31 mouse cellular contexts compared by ENCODE assay signal in genomic region chr14:8251330-8251885, GRCm38 (mm10). TPM values are rescaled to one million over a fixed set of nuclear protein-coding genes. Genes with fewer than 3 reads are reported as not detected.
DNase-seq lines count a peak whose midpoint lies in the region; ATAC-seq and TF ChIP-seq lines count a peak whose summit lies in the region.
"Had no signal": no experiment of that assay in that cellular context is flagged by ENCODE, and none has a peak within 500 bp of the region (broad histone marks: within the 10 kb centered on the region; RNA-seq: fewer than 3 reads in every experiment).

No protein-coding gene starts in this region.

- no peak overlapping the region for H3K4me2 ChIP-seq in hindbrain, embryonic 15.5 days
- H3K4me2 ChIP-seq in hindbrain, embryonic 13.5 days, result no peak overlapping the region
- no peak overlapping the region for H3K4me2 ChIP-seq in liver, postnatal 0 days (ENCODE audit: low read depth, low read length)
- no peak overlapping the region for H3K4me2 ChIP-seq in liver, embryonic 12.5 days
- no peak overlapping the region for H3K4me2 ChIP-seq in neural tube, embryonic 14.5 days (ENCODE audit: low read depth, low read length)
- H3K4me2 ChIP-seq: embryonic facial prominence, embryonic 12.5 days; heart, embryonic 11.5 days; liver, embryonic 13.5 days; midbrain, embryonic 13.5 days had no signal

- no peak overlapping the region for H3K4me3 ChIP-seq in hindbrain, embryonic 15.5 days
- no peak overlapping the region for H3K4me3 ChIP-seq in hindbrain, embryonic 13.5 days
- no peak overlapping the region for H3K4me3 ChIP-seq in liver, adult 2 months (ENCODE audit: insufficient read depth, low read depth, low read length)
- no peak overlapping the region for H3K4me3 ChIP-seq in liver, postnatal 0 days (ENCODE audit: low read depth, low read length)
- no peak overlapping the region for H3K4me3 ChIP-seq in liver, embryonic 12.5 days
- H3K4me3 ChIP-seq in neural tube, embryonic 14.5 days (ENCODE audit: low read depth, low read length), result no peak overlapping the region
- H3K4me3 ChIP-seq: embryonic facial prominence, embryonic 12.5 days; liver, embryonic 13.5 days; midbrain, embryonic 13.5 days had no signal

- no peak overlapping the region for H3K9ac ChIP-seq in hindbrain, embryonic 15.5 days
- H3K9ac ChIP-seq in hindbrain, embryonic 13.5 days, result no peak overlapping the region
- no peak overlapping the region for H3K9ac ChIP-seq in liver, adult 2 months (ENCODE audit: low read depth, low read length)
- H3K9ac ChIP-seq in liver, postnatal 0 days (replicated peaks), result no peak overlapping the region
- H3K9ac ChIP-seq in liver, embryonic 12.5 days, result no peak overlapping the region
- H3K9ac ChIP-seq in neural tube, embryonic 14.5 days (replicated peaks; ENCODE audit: low read depth, low read length), result no peak overlapping the region
- H3K9ac ChIP-seq: embryonic facial prominence, embryonic 12.5 days; liver, embryonic 13.5 days; midbrain, embryonic 13.5 days had no signal

- 0 out of 2 replicates have a peak, but pooled peaks cover 1% of the 10 kb centered on the region for H3K79me2 ChIP-seq in liver, adult 2 months (ENCODE audit: control insufficient read depth, insufficient read depth, low read length)

- TF ChIP-seq POLR2A in liver, adult 2 months (IDR thresholded peaks at IDR 0.05; ENCODE audit: extremely low read depth, insufficient read depth, low read length), result no peak

- H3K36me3 ChIP-seq in hindbrain, embryonic 15.5 days, result no peaks in the 10 kb centered on the region
- no peaks in the 10 kb centered on the region for H3K36me3 ChIP-seq in hindbrain, embryonic 13.5 days
- peaks cover 78% of the 10 kb centered on the region for H3K36me3 ChIP-seq in liver, adult 2 months (ENCODE audit: control insufficient read depth, insufficient read depth, low read length)
- H3K36me3 ChIP-seq in liver, postnatal 0 days (replicated peaks; ENCODE audit: insufficient read depth, low read length), result peaks cover 2% of the 10 kb centered on the region
- no peaks in the 10 kb centered on the region for H3K36me3 ChIP-seq in liver, embryonic 12.5 days
- H3K36me3 ChIP-seq in neural tube, embryonic 14.5 days (ENCODE audit: control insufficient read depth, insufficient read depth, low read length), result no peaks in the 10 kb centered on the region
- H3K36me3 ChIP-seq: embryonic facial prominence, embryonic 12.5 days; liver, embryonic 13.5 days; midbrain, embryonic 13.5 days had no signal

- H3K4me1 ChIP-seq in hindbrain, embryonic 15.5 days (replicated peaks), result no peaks in the 10 kb centered on the region
- no peaks in the 10 kb centered on the region for H3K4me1 ChIP-seq in hindbrain, embryonic 13.5 days (replicated peaks)
- peaks cover 8% of the 10 kb centered on the region for H3K4me1 ChIP-seq in liver, adult 2 months (ENCODE audit: control insufficient read depth, insufficient read depth, low read length)
- no peaks in the 10 kb centered on the region for H3K4me1 ChIP-seq in liver, postnatal 0 days (ENCODE audit: insufficient read depth)
- no peaks in the 10 kb centered on the region for H3K4me1 ChIP-seq in liver, embryonic 12.5 days
- no peaks in the 10 kb centered on the region for H3K4me1 ChIP-seq in neural tube, embryonic 14.5 days (ENCODE audit: control insufficient read depth, insufficient read depth, low read length)
- H3K4me1 ChIP-seq: embryonic facial prominence, embryonic 12.5 days; midbrain, embryonic 13.5 days had no signal

- H3K27me3 ChIP-seq in hindbrain, embryonic 15.5 days, result no peaks in the 10 kb centered on the region
- no peaks in the 10 kb centered on the region for H3K27me3 ChIP-seq in hindbrain, embryonic 13.5 days
- H3K27me3 ChIP-seq in liver, adult 2 months (ENCODE audit: control insufficient read depth, insufficient read depth, low read length), result no peaks in the 10 kb centered on the region
- H3K27me3 ChIP-seq in liver, postnatal 0 days (ENCODE audit: insufficient read depth, low read length), result no peaks in the 10 kb centered on the region
- no peaks in the 10 kb centered on the region; the same call in 1 of the 2 replicates for H3K27me3 ChIP-seq in liver, embryonic 12.5 days (replicated peaks)
- H3K27me3 ChIP-seq in neural tube, embryonic 14.5 days (ENCODE audit: control insufficient read depth, insufficient read depth, low read length), result no peaks in the 10 kb centered on the region
- H3K27me3 ChIP-seq: embryonic facial prominence, embryonic 12.5 days; liver, embryonic 13.5 days; midbrain, embryonic 13.5 days had no signal

- TF ChIP-seq CTCF in liver, adult 2 months (IDR thresholded peaks at IDR 0.05; ENCODE audit: low read depth, low read length), result no peak
- no peak for TF ChIP-seq CTCF in liver, postnatal 0 days (IDR thresholded peaks at IDR 0.05; ENCODE audit: low read depth)

- no peaks in the 10 kb centered on the region for H3K9me3 ChIP-seq in hindbrain, embryonic 15.5 days
- H3K9me3 ChIP-seq in hindbrain, embryonic 13.5 days, result no peaks in the 10 kb centered on the region
- no peaks in the 10 kb centered on the region for H3K9me3 ChIP-seq in liver, postnatal 0 days (ENCODE audit: low read length)
- H3K9me3 ChIP-seq in liver, embryonic 12.5 days (replicated peaks), result no peaks in the 10 kb centered on the region
- H3K9me3 ChIP-seq in neural tube, embryonic 14.5 days (ENCODE audit: control insufficient read depth, low read length), result no peaks in the 10 kb centered on the region
- H3K9me3 ChIP-seq: embryonic facial prominence, embryonic 12.5 days; liver, embryonic 13.5 days; midbrain, embryonic 13.5 days had no signal

- peak; percentile 38 for DNase-seq in liver, adult 2 months (ENCODE audit: extremely low read depth, low read depth, low spot score)
- no peak for DNase-seq in liver, postnatal 0 days
- DNase-seq: adrenal gland, postnatal 25 days; B cell, adult 2 months; cerebellum, adult 2 months; cerebellum, postnatal 36 days; embryo, embryonic 11 days; gastrocnemius, postnatal 14 days; heart, adult 18-20 months; heart, postnatal 4 days; kidney, adult 8-10 months; kidney, postnatal 4 days; layer of hippocampus, postnatal 36 days; liver, embryonic 13.5 days; lung, adult 2 months; lung, postnatal 10 days; thymus, adult 2 months; thymus, postnatal 36 days had no signal

- no peak overlapping the region for H3K27ac ChIP-seq in hindbrain, embryonic 15.5 days (replicated peaks)
- H3K27ac ChIP-seq in hindbrain, embryonic 13.5 days, result no peak overlapping the region
- H3K27ac ChIP-seq in liver, adult 2 months (replicated peaks; ENCODE audit: insufficient read depth, low read depth, low read length), result no peak overlapping the region
- H3K27ac ChIP-seq in liver, postnatal 0 days (ENCODE audit: low read depth), result no peak overlapping the region
- H3K27ac ChIP-seq in liver, embryonic 12.5 days, result no peak overlapping the region
- no peak overlapping the region for H3K27ac ChIP-seq in neural tube, embryonic 14.5 days (ENCODE audit: low read depth, low read length)
- H3K27ac ChIP-seq: embryonic facial prominence, embryonic 12.5 days; kidney, postnatal 0 days; liver, embryonic 13.5 days; macrophage; midbrain, embryonic 13.5 days had no signal

- 84% methylated on average over 8 of the region's 8 CpGs for WGBS in hindbrain, embryonic 15.5 days
- WGBS in hindbrain, embryonic 13.5 days, result 85% methylated on average over 8 of the region's 8 CpGs
- WGBS in liver, adult 2 months, result 82% methylated on average over 8 of the region's 8 CpGs
- 81% methylated on average over 8 of the region's 8 CpGs for WGBS in liver, postnatal 0 days (ENCODE audit: insufficient replicate concordance)
- WGBS in liver, embryonic 12.5 days (ENCODE audit: insufficient replicate concordance), result 82% methylated on average over 8 of the region's 8 CpGs
- WGBS in neural tube, embryonic 14.5 days, result 90% methylated on average over 8 of the region's 8 CpGs

- peak; percentile 65 for ATAC-seq in hindbrain, embryonic 15.5 days (ENCODE audit: low FRiP score, low read depth)
- ATAC-seq in hindbrain, embryonic 13.5 days (ENCODE audit: low FRiP score), result no peak
- no peak for ATAC-seq in liver, postnatal 0 days
- ATAC-seq in liver, embryonic 12.5 days, result 0 out of 2 replicates have a peak, but pooled peaks have one; percentile 11
- peak; percentile 25; the same call in 1 of the 2 replicates for ATAC-seq in neural tube, embryonic 14.5 days (ENCODE audit: low read depth)
- ATAC-seq: forebrain, embryonic 14.5 days; midbrain, embryonic 13.5 days had no signal

- no peak for TF ChIP-seq EP300 in liver, postnatal 0 days (IDR thresholded peaks at IDR 0.05; ENCODE audit: low read depth)

RNA-seq across cellular contexts. Expression of gene Acox2, which starts 7.7 kb away (rescaled TPM):
- 0.13 TPM in 1 of 2 replicates, not detected in the other for polyA plus RNA-seq in hindbrain, embryonic 15.5 days (2015; fragmentation: Nextera tagmentation; extraction: Ambion mirVana)
- polyA plus RNA-seq in hindbrain, embryonic 13.5 days (2015; fragmentation: Nextera tagmentation; extraction: Ambion mirVana), result not detected in 2 replicates
- total RNA-seq in liver, adult 2 months (2014; rRNA removed), result 213 and 244 TPM in 2 replicates
- 301 and 313 TPM in 2 replicates for polyA plus RNA-seq in liver, adult 2 months (2012; rRNA removed)
- 64.9 and 66.7 TPM in 2 replicates for polyA plus RNA-seq in liver, postnatal 0 days (2015; fragmentation: Nextera tagmentation; extraction: Ambion mirVana)
- polyA plus RNA-seq in liver, embryonic 12.5 days (2016; fragmentation: Nextera tagmentation; extraction: Ambion mirVana), result 2.8 and 3.5 TPM in 2 replicates
- not detected in 2 replicates for polyA plus RNA-seq in neural tube, embryonic 14.5 days (2014; fragmentation: Nextera tagmentation; extraction: Ambion mirVana)
- total RNA-seq: heart, postnatal 4 days; layer of hippocampus, adult 8-10 months; layer of hippocampus, postnatal 36 days; megakaryocyte-erythroid progenitor cell, adult 5-6 weeks had no signal
- polyA plus RNA-seq: embryonic facial prominence, embryonic 12.5 days; forebrain, embryonic 14.5 days; limb, embryonic 11.5 days; macrophage; midbrain, embryonic 13.5 days had no signal

RNA-seq across cellular contexts. Expression of gene Kctd6, which starts 37.5 kb away (rescaled TPM):
- 20.8 and 22.2 TPM in 2 replicates for polyA plus RNA-seq in hindbrain, embryonic 15.5 days (2015; fragmentation: Nextera tagmentation; extraction: Ambion mirVana)
- 4.1 and 5.1 TPM in 2 replicates for polyA plus RNA-seq in hindbrain, embryonic 13.5 days (2015; fragmentation: Nextera tagmentation; extraction: Ambion mirVana)
- 4.3 and 5.2 TPM in 2 replicates for total RNA-seq in liver, adult 2 months (2014; rRNA removed)
- polyA plus RNA-seq in liver, adult 2 months (2012; rRNA removed), result 3.9 and 5.1 TPM in 2 replicates
- polyA plus RNA-seq in liver, postnatal 0 days (2015; fragmentation: Nextera tagmentation; extraction: Ambion mirVana), result 9.7 and 10.0 TPM in 2 replicates
- 7.8 and 8.6 TPM in 2 replicates for polyA plus RNA-seq in liver, embryonic 12.5 days (2016; fragmentation: Nextera tagmentation; extraction: Ambion mirVana)
- polyA plus RNA-seq in neural tube, embryonic 14.5 days (2014; fragmentation: Nextera tagmentation; extraction: Ambion mirVana), result 10.8 and 12.9 TPM in 2 replicates

Comparison
In these comparisons a context has a peak if more than half of its experiments do, and no peak if none do; other contexts are left out.
1. ATAC-seq: peak in hindbrain, embryonic 15.5 days (single experiment), liver, embryonic 12.5 days (single experiment) and neural tube, embryonic 14.5 days (single experiment); none in hindbrain, embryonic 13.5 days (single experiment) and liver, postnatal 0 days (single experiment).
2. RNA of gene Acox2, which starts 7.7 kb away (polyA plus RNA-seq): 301 to 313 TPM in liver, adult 2 months and 64.9 to 66.7 TPM in liver, postnatal 0 days; 2.8 to 3.5 TPM in liver, embryonic 12.5 days, 0.13 TPM in hindbrain, embryonic 15.5 days, not detected in neural tube, embryonic 14.5 days and not detected in hindbrain, embryonic 13.5 days; every median in the first group is over 10 times any median in the second.